Mouse (Mus musculus): ENCODE measurements around the gene Osbpl9.

Gene Osbpl9

DNA sequence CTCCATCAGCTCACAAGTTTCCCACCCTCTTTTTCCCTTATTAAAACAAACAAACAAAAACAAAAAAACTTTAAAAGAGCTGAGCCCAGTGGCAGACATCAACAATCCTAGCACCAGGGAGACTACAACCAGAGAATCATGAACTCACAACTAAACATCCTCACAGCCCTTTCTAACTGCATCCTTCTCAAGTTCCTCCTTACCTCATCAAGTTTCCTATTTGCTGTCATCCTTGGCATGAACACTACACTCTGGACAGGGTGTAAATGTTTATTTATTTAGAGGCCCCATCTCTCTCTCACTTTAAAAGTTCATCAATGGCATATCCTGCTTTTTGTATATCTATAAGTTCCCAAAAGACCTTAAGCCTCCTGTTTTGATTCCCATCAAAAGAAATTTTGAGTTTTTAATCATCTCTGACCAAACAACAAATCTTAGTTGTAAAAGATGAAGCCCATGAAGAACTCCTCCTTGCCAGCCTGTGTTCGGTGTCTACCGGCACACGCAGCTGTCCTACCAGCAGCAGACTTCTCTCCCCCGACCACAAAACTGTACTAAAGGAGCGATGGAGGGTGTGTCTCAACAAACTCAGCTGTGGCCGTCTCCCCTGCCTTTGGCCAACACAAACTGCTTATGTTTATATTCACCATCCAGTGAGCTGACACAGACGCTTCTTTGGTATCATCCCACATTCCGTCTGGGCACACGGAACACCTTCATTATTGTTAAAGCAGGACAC, 98.8 kb downstream of the Osbpl9 start:
- DNase-seq (ENCODE audit: low spot score) = no peak

DNA sequence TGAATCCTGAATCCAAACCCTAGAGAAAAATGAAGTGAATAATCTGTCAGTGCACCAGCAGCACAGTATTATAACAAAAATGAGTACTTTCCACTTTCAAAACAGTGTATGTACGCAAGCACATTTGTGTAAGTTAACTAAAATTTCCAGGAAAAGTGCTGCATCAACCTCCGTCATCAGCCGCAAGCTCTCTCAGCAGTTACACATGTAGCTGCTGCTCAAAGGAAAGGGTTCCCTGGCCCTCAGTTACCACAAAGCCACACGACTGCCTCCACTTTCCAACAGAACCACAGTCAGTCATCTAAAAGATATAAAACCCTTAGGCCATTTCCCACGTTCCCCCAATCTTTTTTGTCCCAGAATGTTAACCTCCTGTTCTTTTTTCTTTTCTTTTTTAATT, 99.5 kb downstream of the Osbpl9 start:
- DNase-seq (ENCODE audit: low spot score) = no peak

DNA sequence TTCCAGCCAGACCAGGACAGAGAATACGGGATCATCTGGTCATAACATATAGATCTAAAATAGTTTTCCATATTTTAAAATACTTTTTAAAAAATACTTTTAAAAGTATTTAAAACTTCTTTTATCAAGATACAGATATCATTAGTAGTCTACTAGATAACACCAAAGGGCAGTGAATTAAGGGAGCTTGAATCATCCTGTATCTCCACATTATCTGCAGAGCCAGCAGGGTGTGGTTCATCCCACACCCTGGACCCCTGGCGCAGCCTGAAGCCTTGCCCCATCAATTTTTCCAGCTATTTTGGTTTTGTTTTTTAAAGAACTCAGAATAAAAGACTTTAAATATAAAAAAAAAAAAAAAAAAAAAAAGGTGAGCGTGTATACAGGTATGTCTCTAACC, 103.2 kb downstream of the Osbpl9 start:
- no peak for DNase-seq (ENCODE audit: low spot score)

- no peak for DNase-seq (ENCODE audit: low spot score)
Measured at GRCm38 (mm10) chr4:109094269-109094668, 107.8 kb downstream of the Osbpl9 start.

- no peak for DNase-seq (ENCODE audit: low spot score)
Measured at GRCm38 (mm10) chr4:109092344-109092743, 109.7 kb downstream of the Osbpl9 start.

- DNase-seq (ENCODE audit: low spot score) = no peak
Measured at GRCm38 (mm10) chr4:109091241-109091777, 110.8 kb downstream of the Osbpl9 start.

- peak; percentile 54 for DNase-seq (ENCODE audit: low spot score)
Measured at GRCm38 (mm10) chr4:109089999-109090398, 112.1 kb downstream of the Osbpl9 start.

GRCm38 (mm10) chr4:109089171-109089570, 112.9 kb downstream of the Osbpl9 start:
- DNase-seq (ENCODE audit: low spot score) = no peak

GRCm38 (mm10) chr4:109080118-109080517, 122.0 kb downstream of the Osbpl9 start:
- no peak for DNase-seq (ENCODE audit: low spot score)

DNA sequence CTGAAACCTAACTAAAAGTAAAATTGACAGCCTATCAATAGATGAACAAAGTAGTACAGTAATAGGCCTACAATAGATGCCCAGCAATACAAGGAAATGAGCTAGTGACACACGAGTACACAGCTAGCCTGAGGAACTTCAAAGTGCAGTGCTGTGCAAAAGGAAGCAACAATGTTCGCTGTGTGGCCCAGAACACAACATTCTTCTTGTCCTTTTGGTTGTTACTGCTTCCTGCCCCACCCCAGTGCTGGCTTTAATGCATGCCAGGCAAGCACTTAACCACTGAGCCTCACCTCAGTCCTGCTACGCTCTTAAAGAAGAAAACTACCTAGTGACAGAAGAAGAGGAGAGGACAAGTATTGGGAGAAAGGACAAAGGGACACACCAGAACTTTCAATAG, 122.4 kb downstream of the Osbpl9 start:
- DNase-seq (ENCODE audit: low spot score) = no peak

GRCm38 (mm10) chr4:109078941-109079340, 123.1 kb downstream of the Osbpl9 start:
- DNase-seq (ENCODE audit: low spot score) = no peak

- no peak for DNase-seq (ENCODE audit: low spot score)
Measured at GRCm38 (mm10) chr4:109073296-109073695, 128.8 kb downstream of the Osbpl9 start.

DNA sequence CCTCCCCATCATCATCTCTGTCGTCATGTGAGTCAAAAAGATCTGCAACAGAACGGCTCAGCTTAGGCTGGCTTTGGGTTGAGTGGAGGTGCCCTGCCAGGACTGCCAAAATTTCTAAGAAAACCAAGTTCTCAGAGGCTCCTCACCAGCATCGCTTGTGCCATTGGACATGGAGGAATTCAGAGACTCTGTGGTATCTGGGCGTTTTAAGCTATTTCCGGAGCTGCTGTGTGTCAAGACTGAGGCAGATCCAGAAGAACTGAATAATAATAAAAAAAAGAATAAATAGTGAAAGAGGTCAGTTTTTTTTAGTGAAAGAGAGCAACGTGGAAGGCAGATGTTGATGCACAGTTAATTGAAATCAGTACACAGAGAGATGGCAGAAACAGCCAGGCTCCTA, 129.2 kb downstream of the Osbpl9 start:
- no peak for DNase-seq (ENCODE audit: low spot score)

GRCm38 (mm10) chr4:109065714-109066113, 136.4 kb downstream of the Osbpl9 start:
- DNase-seq (ENCODE audit: low spot score) = no peak

DNA sequence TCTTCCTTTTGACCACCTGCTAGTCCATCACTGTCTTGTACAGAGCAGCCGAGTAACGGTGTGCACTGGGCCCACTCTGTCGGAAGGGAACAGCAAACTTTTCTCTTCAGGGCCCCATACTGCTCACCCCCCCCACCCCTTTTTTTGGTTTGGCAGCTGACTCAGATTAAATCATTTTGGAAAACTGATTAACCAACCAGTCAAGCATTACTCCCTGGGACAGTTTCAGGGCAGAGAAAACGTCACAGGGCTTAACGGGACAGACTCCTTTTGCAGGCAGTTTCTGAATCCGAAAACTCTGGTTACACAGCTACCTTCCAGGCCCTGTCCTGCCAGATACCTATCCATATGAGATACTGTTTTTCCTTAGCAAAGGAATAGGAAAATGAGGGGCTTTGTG, 137.1 kb downstream of the Osbpl9 start:
- no peak for DNase-seq (ENCODE audit: low spot score)

DNA sequence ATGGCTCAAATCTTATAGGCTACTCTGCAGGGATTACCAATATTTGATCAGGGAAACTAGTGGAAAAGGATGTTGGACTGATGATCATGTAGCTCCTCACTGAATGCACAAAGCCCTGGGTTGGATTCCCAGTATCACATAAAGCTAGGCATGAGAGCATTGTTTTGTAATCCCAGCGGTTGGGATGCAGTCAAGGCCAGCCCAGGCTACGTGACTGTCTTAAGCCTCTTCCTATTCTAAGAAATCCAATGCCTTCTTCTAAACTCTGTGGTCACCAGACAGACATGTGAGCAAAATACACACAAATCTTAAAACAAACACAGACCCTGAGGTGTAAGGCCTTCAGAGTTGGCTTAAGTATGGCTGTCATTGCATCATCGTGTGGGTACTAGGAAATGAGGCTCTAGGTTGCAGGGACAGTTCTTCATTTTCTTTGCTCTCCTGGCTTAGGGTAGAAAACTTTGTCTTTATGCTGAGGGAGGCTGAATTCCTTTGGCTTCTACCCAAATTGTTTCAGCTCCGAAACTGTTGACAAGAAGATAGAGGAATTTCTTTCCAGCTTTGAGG, 142.7 kb downstream of the Osbpl9 start:
- DNase-seq (ENCODE audit: low spot score) = no peak

GRCm38 (mm10) chr4:109057640-109058039, 144.4 kb downstream of the Osbpl9 start:
- no peak for DNase-seq (ENCODE audit: low spot score)

GRCm38 (mm10) chr4:109056351-109056750, 145.7 kb downstream of the Osbpl9 start:
- DNase-seq (ENCODE audit: low spot score) = no peak

- no peak for DNase-seq (ENCODE audit: low spot score)
Measured at GRCm38 (mm10) chr4:109054003-109054402, 148.1 kb downstream of the Osbpl9 start.

- DNase-seq (ENCODE audit: low spot score) = no peak
Measured at GRCm38 (mm10) chr4:109052282-109052681, 149.8 kb downstream of the Osbpl9 start.

- DNase-seq (ENCODE audit: low spot score) = no peak
Measured at GRCm38 (mm10) chr4:109048258-109048657, 153.8 kb downstream of the Osbpl9 start.

GRCm38 (mm10) chr4:109043756-109044155, 158.3 kb downstream of the Osbpl9 start:
- DNase-seq (ENCODE audit: low spot score) = no peak

DNA sequence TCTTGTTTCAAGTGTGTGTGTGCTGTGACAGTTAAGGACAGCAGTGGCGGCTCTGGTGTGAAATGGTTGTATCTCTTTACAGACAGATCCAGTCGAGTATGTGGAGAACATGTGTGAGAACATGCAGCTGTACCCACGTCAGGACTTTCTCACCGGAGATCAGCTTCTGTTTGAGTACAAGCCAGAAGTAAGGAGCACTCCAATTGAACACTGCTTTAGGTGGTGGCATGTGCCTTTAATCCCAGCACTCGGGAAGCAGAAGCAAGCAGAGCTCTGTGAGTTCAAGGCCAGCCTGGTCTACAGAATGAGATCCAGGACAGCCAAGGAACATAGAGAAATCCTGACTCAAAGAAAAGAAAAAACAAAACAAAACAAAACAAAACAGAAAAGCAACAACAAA, 158.8 kb downstream of the Osbpl9 start:
- no peak for DNase-seq (ENCODE audit: low spot score)

GRCm38 (mm10) chr4:109042739-109043138, 159.3 kb downstream of the Osbpl9 start:
- DNase-seq (ENCODE audit: low spot score) = no peak

Data from ovary, postnatal 36 days (tissue).